Mouse (Mus musculus) embryonic facial prominence, embryonic 15.5 days (tissue): Measurements from ENCODE around the gene Cenpn. TPM values are rescaled to one million over a fixed set of nuclear protein-coding genes. Genes with fewer than 3 reads are reported as not detected.
A peak's percentile ranks its signal among the peaks of the same experiment; 100 is the strongest.

Experiments
- ATAC-seq: fragments of 200-750 bp; cut with Nextera tagmentation; 2 replicates; pipeline ENCODE4 v1.8.0; 2017; ENCODE audit warnings: low read depth, moderate TSS enrichment; ENCODE audit not compliant: insufficient number of reproducible peaks, low FRiP score, low TSS enrichment
- H3K27ac ChIP-seq: fragments of 300-500 bp; sonication (generic); replicated peaks from 2 replicates; pipeline ENCODE4 v1.5.1; 2015; ENCODE audit warnings: mild to moderate bottlenecking, inconsistent platforms
- H3K27me3 ChIP-seq: fragments of 300-500 bp; sonication (generic); 2 replicates; pipeline ENCODE4 v1.6.1; 2015; ENCODE audit warnings: inconsistent platforms
- H3K36me3 ChIP-seq: fragments of 300-500 bp; sonication (generic); 2 replicates; pipeline ENCODE4 v1.6.1; 2015; ENCODE audit warnings: mild to moderate bottlenecking, inconsistent platforms
- H3K4me1 ChIP-seq: fragments of 300-500 bp; sonication (generic); 2 replicates; pipeline ENCODE4 v1.6.1; 2015; ENCODE audit warnings: inconsistent platforms
- H3K4me2 ChIP-seq: fragments of 300-500 bp; sonication (generic); replicated peaks from 2 replicates; pipeline ENCODE4 v1.6.1; 2015; ENCODE audit warnings: mild to moderate bottlenecking, inconsistent platforms
- H3K4me3 ChIP-seq: fragments of 300-500 bp; sonication (generic); replicated peaks from 2 replicates; pipeline ENCODE4 v1.5.1; 2015; ENCODE audit warnings: mild to moderate bottlenecking, inconsistent platforms
- H3K9ac ChIP-seq: fragments of 300-500 bp; sonication (generic); 2 replicates; pipeline ENCODE4 v1.6.1; 2015; ENCODE audit warnings: inconsistent platforms
- H3K9me3 ChIP-seq: fragments of 300-500 bp; sonication (generic); replicated peaks from 2 replicates; pipeline ENCODE4 v1.6.1; 2016; ENCODE audit warnings: inconsistent platforms
- WGBS: fragments of 180-500 bp; shearing (Covaris S2); methylation state at CpG from one replicate; pipeline ENCODE4 v1.1.7; 2015; 5-methylcytosine and 5-hydroxymethylcytosine counted together
- polyA plus RNA-seq: library from polyadenylated mRNA; unstranded; fragments of >200 nt; fragmentation: Nextera tagmentation; extraction: Ambion mirVana; gene quantifications from 2 replicates; pipeline ENCODE4 v1.2.1, GENCODE M21; 2015

Gene Cenpn
- polyA plus RNA-seq, 1 experiment from 2014 or later: 27.7 TPM

DNA sequence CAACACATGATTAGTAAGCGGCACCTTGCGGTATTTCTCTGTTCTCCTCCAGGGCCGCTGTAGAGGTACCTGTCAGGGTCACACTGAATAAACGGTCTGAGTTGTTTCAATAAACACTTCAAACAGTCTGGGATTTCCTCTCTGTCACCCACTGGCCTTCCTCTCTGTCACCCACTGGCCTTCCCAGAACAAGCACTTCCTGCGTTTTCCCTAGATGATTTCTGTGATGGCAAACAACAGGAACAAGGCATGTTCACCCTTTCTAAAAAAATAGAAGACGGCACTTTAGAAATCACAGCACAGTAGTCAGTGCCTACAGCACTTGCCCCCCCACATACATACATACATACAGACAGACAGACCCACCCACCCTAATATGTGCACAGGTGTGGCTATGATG, 26.0 kb upstream of the Cenpn start:
- H3K4me2 ChIP-seq: no peak overlapping the region
- WGBS: 92% methylated on average over 6 of the region's 6 CpGs
- no peaks in the 10 kb centered on the region for H3K27me3 ChIP-seq
- H3K9me3 ChIP-seq: no peaks in the 10 kb centered on the region
- ATAC-seq: no peak
- no peaks in the 10 kb centered on the region for H3K4me1 ChIP-seq
- H3K4me3 ChIP-seq: no peak overlapping the region
- no peak overlapping the region for H3K27ac ChIP-seq
- no peak overlapping the region for H3K9ac ChIP-seq
- peaks cover 9% of the 10 kb centered on the region for H3K36me3 ChIP-seq

DNA sequence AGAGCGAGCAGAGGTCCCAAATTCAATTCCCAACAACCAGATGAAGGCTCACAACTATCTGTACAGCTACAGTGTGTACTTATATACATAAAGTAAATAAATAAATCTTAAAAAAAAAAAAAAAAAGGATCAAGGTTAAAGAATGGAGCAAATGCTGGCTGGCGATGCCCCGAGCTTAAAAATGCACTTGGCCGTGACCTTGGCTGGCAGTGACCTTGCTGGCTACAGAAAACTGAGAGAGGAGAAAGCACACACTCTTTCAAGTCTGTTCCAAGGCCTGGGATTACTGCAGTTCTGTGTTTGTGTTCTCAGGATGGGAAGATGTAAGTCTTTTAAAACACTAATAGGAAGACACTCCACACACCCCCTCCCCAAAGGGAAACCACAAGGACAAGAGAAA, 16.8 kb upstream of the Cenpn start:
- Histone ChIP-seq H3K4me3 (no peak overlapping the region), H3K9me3 (no peaks in the 10 kb centered on the region), H3K36me3 (peaks cover 11% of the 10 kb centered on the region; the same call in 1 of the 2 replicates), H3K27me3 (no peaks in the 10 kb centered on the region), H3K4me1 (no peaks in the 10 kb centered on the region), H3K27ac (no peak overlapping the region), H3K4me2 (no peak overlapping the region), H3K9ac (no peak overlapping the region)
- no peak for ATAC-seq
- 97% methylated on average over 4 of the region's 4 CpGs for WGBS

DNA sequence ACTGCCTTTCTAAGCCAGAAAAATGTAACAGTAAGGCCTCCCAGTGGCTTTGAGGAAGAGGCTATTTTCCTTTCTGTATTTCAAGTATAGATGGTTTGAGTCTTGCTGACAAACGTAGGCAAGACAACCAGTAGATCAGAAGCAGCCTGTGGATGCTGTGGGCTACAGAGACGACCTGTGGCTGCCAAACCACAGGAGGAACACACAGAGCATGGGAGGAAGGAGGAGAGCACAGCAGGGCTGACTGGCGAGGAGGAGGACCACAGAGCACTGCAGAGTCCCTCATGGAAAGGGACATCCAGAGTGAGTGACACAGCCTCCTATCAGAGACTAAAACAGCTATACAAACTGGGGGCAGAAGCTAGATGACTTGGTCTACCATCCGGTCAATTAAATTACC, 16.3 kb upstream of the Cenpn start:
- no peak overlapping the region for H3K27ac ChIP-seq
- no peak overlapping the region for H3K9ac ChIP-seq
- H3K27me3 ChIP-seq: no peaks in the 10 kb centered on the region
- peaks cover 16% of the 10 kb centered on the region; the same call in 1 of the 2 replicates for H3K36me3 ChIP-seq
- H3K4me1 ChIP-seq: no peaks in the 10 kb centered on the region
- 84% methylated on average over 4 of the region's 4 CpGs for WGBS
- no peak overlapping the region for H3K4me2 ChIP-seq
- no peak overlapping the region for H3K4me3 ChIP-seq
- ATAC-seq: no peak
- H3K9me3 ChIP-seq: no peaks in the 10 kb centered on the region

DNA sequence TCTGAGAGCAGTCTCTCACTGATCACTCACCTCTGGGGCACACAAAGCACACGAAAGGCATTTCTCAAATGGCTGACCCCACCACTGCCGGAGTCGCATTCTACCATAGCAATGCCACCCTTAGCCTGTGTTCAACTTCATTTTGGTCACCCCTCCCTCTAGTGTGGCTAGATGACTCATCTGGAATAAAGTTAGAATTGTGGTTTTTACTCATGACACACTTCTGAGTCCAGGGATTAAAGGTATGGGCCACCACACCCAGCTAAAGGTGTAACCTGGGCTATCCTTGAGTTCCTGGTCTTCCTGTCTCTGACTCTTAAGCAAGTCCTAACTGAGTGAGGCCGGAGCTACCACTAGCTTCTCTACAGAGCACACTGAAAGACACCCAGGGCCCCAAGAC, 15.7 kb upstream of the Cenpn start:
- no peaks in the 10 kb centered on the region for H3K9me3 ChIP-seq
- ATAC-seq: no peak
- no peaks in the 10 kb centered on the region for H3K27me3 ChIP-seq
- no peaks in the 10 kb centered on the region for H3K4me1 ChIP-seq
- H3K4me2 ChIP-seq: no peak overlapping the region
- peaks cover 21% of the 10 kb centered on the region; the same call in 1 of the 2 replicates for H3K36me3 ChIP-seq
- H3K27ac ChIP-seq: no peak overlapping the region
- no peak overlapping the region for H3K9ac ChIP-seq
- no peak overlapping the region for H3K4me3 ChIP-seq
- 92% methylated on average over 4 of the region's 4 CpGs for WGBS

GRCm38 (mm10) chr8:116921005-116921336, 559 bp upstream of the Cenpn start:
- Histone ChIP-seq H3K9ac (peak overlapping the region; percentile 80), H3K4me1 (peaks cover 17% of the 10 kb centered on the region), H3K9me3 (no peaks in the 10 kb centered on the region), H3K27me3 (no peaks in the 10 kb centered on the region), H3K27ac (peak overlapping the region; percentile 90), H3K4me2 (peak overlapping the region; percentile 67), H3K36me3 (peaks cover 9% of the 10 kb centered on the region), H3K4me3 (peak overlapping the region; percentile 91)
- ATAC-seq: peak; percentile 63
- whole genome bisulfite sequencing: under 1% methylated on average over 22 of the region's 22 CpGs

DNA sequence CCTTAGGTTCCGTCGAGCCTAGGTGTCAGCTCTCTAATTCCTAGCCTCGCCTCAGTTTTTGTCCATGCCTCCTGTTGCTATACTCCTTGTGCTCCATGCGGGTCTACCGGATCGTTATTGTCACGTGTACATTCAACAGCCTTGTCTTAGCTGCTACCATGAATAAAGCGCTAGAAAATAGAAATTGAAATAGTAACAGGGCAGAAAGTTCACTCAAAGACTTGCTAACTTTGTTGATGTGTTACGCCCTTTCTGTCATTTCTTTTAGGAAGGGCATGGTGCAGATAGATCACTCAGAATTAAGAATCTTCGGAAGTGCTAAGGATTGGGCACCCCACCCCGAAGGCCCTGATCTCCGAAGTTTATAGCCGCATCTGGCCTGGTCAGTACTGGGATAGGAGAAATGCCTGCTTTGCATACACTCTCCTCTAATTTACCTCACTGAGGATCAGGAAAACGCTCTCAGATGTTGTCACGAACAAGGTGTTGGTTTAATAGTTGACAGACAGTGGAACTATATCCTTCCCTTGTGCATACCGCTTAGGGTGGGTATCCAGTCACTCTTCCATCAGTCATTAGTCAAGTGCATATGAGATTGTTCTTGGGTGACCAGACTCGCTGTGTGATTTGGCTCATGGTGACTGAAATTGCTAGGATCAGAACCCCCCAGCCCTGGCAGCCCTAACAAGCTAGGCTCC, 679 bp downstream of the Cenpn start:
- WGBS: 27% methylated on average over 17 of the region's 17 CpGs

DNA sequence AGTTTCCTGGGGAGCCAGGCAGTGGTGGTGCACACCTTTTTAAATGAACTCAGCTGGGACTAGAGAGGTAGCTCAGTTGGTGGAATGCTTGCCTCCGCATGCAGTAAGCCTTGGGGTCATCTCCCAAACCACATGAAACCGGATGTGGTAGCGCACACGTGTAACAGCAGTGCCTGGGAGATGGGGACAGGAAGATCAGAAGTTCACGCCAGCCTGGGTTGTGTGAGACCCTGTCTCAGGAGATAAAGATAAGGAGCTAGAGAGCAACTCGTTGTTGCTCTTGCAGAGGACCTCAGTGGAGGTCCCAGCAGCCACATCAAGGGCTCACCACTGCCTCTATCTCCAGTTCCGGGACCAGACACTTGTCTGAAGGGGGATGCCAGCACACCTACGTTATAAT, 2.0 kb downstream of the Cenpn start:
- ATAC-seq: no peak
- no peak overlapping the region for H3K9ac ChIP-seq
- no peaks in the 10 kb centered on the region for H3K27me3 ChIP-seq
- peaks cover 17% of the 10 kb centered on the region for H3K4me1 ChIP-seq
- no peaks in the 10 kb centered on the region for H3K9me3 ChIP-seq
- H3K4me3 ChIP-seq: no peak overlapping the region
- 84% methylated on average over 8 of the region's 8 CpGs for WGBS
- no peak overlapping the region for H3K4me2 ChIP-seq
- H3K36me3 ChIP-seq: peaks cover 19% of the 10 kb centered on the region; the same call in 1 of the 2 replicates
- no peak overlapping the region for H3K27ac ChIP-seq

More for the DNA sequence above, 679 bp downstream of the Cenpn start:
- Histone ChIP-seq H3K4me1 (peaks cover 17% of the 10 kb centered on the region), H3K9me3 (no peaks in the 10 kb centered on the region), H3K36me3 (peaks cover 12% of the 10 kb centered on the region; the same call in 1 of the 2 replicates), H3K9ac (peak overlapping the region; percentile 80), H3K27ac (peak overlapping the region; percentile 90), H3K27me3 (no peaks in the 10 kb centered on the region), H3K4me3 (peak overlapping the region; percentile 91), H3K4me2 (peak overlapping the region; percentile 67)
- no peak for ATAC-seq

DNA sequence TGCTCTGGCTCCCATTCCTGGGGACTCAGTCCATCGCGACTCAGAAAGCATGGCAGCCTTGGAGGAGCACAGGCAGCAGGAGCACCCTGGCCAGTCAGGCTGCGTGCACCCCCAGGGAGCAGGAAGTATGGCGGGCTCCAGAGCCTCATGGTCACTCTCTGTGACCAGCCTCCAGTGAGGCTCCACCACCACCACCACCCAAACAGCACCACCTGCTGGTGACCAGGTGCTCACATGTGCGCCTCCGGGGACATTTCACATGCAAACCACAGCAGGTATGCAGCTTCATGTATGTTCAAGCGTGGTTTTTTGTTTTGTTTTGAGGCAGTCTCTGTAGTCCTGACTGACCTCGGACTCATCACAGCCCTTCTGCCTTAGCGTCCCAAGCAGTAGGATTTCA, 6.3 kb downstream of the Cenpn start:
- Histone ChIP-seq H3K9me3 (no peaks in the 10 kb centered on the region), H3K27ac (no peak overlapping the region), H3K4me1 (no peaks in the 10 kb centered on the region), H3K9ac (no peak overlapping the region), H3K36me3 (peaks cover 36% of the 10 kb centered on the region; the same call in 1 of the 2 replicates), H3K4me2 (no peak overlapping the region), H3K27me3 (no peaks in the 10 kb centered on the region), H3K4me3 (no peak overlapping the region)
- ATAC-seq: no peak
- WGBS: 82% methylated on average over 9 of the region's 9 CpGs

DNA sequence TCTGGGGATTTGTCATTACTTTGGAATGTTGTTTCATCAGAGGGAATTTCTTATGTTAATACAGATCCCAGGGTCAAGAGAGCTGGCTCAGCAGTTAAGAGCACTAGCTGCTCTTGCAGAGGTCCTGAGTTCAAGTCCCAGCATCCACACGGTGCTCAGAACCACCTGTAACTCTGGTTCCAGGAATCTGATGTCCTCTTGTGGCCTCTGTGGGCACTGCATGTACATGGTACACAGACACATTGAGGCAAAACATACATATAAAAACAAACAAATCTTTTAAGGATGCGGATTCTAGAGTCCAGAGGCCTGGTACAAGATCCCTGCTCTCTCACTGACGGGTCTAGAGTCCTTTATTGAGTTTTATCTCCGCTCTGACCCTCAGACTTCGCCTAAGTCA, 7.1 kb downstream of the Cenpn start:
- no peak overlapping the region for H3K4me3 ChIP-seq
- H3K9ac ChIP-seq: no peak overlapping the region
- H3K4me1 ChIP-seq: no peaks in the 10 kb centered on the region
- H3K27me3 ChIP-seq: no peaks in the 10 kb centered on the region
- WGBS: 90% methylated on average over 5 of the region's 5 CpGs
- no peaks in the 10 kb centered on the region for H3K9me3 ChIP-seq
- H3K4me2 ChIP-seq: no peak overlapping the region
- H3K36me3 ChIP-seq: peaks cover 41% of the 10 kb centered on the region; the same call in 1 of the 2 replicates
- no peak for ATAC-seq
- no peak overlapping the region for H3K27ac ChIP-seq

- no peak overlapping the region for H3K4me3 ChIP-seq
- ATAC-seq: no peak
- WGBS: 88% methylated on average over 4 of the region's 4 CpGs
- H3K4me1 ChIP-seq: no peaks in the 10 kb centered on the region
- no peak overlapping the region for H3K9ac ChIP-seq
- no peak overlapping the region for H3K27ac ChIP-seq
- peaks cover 55% of the 10 kb centered on the region for H3K36me3 ChIP-seq
- H3K4me2 ChIP-seq: no peak overlapping the region
- H3K27me3 ChIP-seq: no peaks in the 10 kb centered on the region
- no peaks in the 10 kb centered on the region for H3K9me3 ChIP-seq
Measured at GRCm38 (mm10) chr8:116934976-116935375, 13.4 kb downstream of the Cenpn start.

- no peak overlapping the region for H3K4me2 ChIP-seq
- no peaks in the 10 kb centered on the region for H3K4me1 ChIP-seq
- H3K9me3 ChIP-seq: no peaks in the 10 kb centered on the region
- peaks cover 55% of the 10 kb centered on the region for H3K36me3 ChIP-seq
- no peaks in the 10 kb centered on the region for H3K27me3 ChIP-seq
- H3K27ac ChIP-seq: no peak overlapping the region
- H3K9ac ChIP-seq: no peak overlapping the region
- no peak overlapping the region for H3K4me3 ChIP-seq
- WGBS: 73% methylated on average over 6 of the region's 6 CpGs
- ATAC-seq: no peak
Measured at GRCm38 (mm10) chr8:116935506-116935905, 14.0 kb downstream of the Cenpn start.
